Mouse (Mus musculus): ENCODE measurements around the gene Camkk1. TPM values are rescaled to one million over a fixed set of nuclear protein-coding genes. Genes with fewer than 3 reads are reported as not detected.

The Camkk1 gene
- total RNA-seq, 1 experiment from 2014 or later = 3.1 TPM

- DNase-seq = no peak
Observed at GRCm38 (mm10) chr11:73052795-73053194, 34.0 kb downstream of the Camkk1 start.

GRCm38 (mm10) chr11:73057701-73058100, 38.9 kb downstream of the Camkk1 start:
- no peak for DNase-seq

GRCm38 (mm10) chr11:73059630-73060029, 40.8 kb downstream of the Camkk1 start:
- no peak for DNase-seq

- DNase-seq = no peak
Observed at GRCm38 (mm10) chr11:73061413-73061812, 42.6 kb downstream of the Camkk1 start.

- DNase-seq = peak; percentile 39
Observed at GRCm38 (mm10) chr11:73071839-73072238, 53.0 kb downstream of the Camkk1 start.

- no peak for DNase-seq
Observed at GRCm38 (mm10) chr11:73076295-73076694, 57.5 kb downstream of the Camkk1 start.

- no peak for DNase-seq
Observed at GRCm38 (mm10) chr11:73076733-73077132, 57.9 kb downstream of the Camkk1 start.

- DNase-seq = no peak
Observed at GRCm38 (mm10) chr11:73077211-73077720, 58.5 kb downstream of the Camkk1 start.

- no peak for DNase-seq
Observed at GRCm38 (mm10) chr11:73078615-73079014, 59.8 kb downstream of the Camkk1 start.

- DNase-seq = no peak
Observed at GRCm38 (mm10) chr11:73080306-73080705, 61.5 kb downstream of the Camkk1 start.

- DNase-seq = no peak
Observed at GRCm38 (mm10) chr11:73084303-73084702, 65.5 kb downstream of the Camkk1 start.

GRCm38 (mm10) chr11:73084804-73085231, 66.0 kb downstream of the Camkk1 start:
- peak; percentile 11 for DNase-seq

GRCm38 (mm10) chr11:73085391-73085790, 66.6 kb downstream of the Camkk1 start:
- DNase-seq = no peak

- DNase-seq = no peak
Observed at GRCm38 (mm10) chr11:73087700-73088480, 69.1 kb downstream of the Camkk1 start.

GRCm38 (mm10) chr11:73090283-73090682, 71.5 kb downstream of the Camkk1 start, which contains the start of gene Itgae:
Gene Itgae (plus strand): TSS chr11:73090583.
- DNase-seq = no peak

- DNase-seq = no peak
Observed at GRCm38 (mm10) chr11:73090826-73091225, 72.0 kb downstream of the Camkk1 start.

Other genes starting within 250 kb of the Camkk1 start
- gene Cyb5d2, start 222.9 kb upstream of the Camkk1 start, total RNA-seq (2021) = 21.1 and 23.0 TPM in 2 replicates
- gene Zzef1, start 222.8 kb upstream of the Camkk1 start, total RNA-seq (2021) = 37.4 and 44.1 TPM in 2 replicates
- 5.4 and 6.3 TPM in 2 replicates for gene Atp2a3, start 57.8 kb upstream of the Camkk1 start, total RNA-seq (2021)
- gene P2rx1, start 19.9 kb upstream of the Camkk1 start, total RNA-seq (2021) = 0.15 TPM in 1 of 2 replicates, not detected in the other
- gene Ncbp3, start 28.8 kb downstream of the Camkk1 start, total RNA-seq (2021) = 10.8 and 15.1 TPM in 2 replicates
- gene Itgae, start 71.6 kb downstream of the Camkk1 start, total RNA-seq (2021) = 0.30 and 0.33 TPM in 2 replicates
- 1.4 and 1.6 TPM in 2 replicates for gene Haspin, start 119.3 kb downstream of the Camkk1 start, total RNA-seq (2021)
- 5.8 and 7.8 TPM in 2 replicates for gene P2rx5, start 141.4 kb downstream of the Camkk1 start, total RNA-seq (2021)
- 63.4 and 73.4 TPM in 2 replicates for gene Emc6, start 158.0 kb downstream of the Camkk1 start, total RNA-seq (2021)
- 71.3 and 79.4 TPM in 2 replicates for gene Tax1bp3, start 158.1 kb downstream of the Camkk1 start, total RNA-seq (2021)
- 17.4 and 20.6 TPM in 2 replicates for gene Ctns, start 180.0 kb downstream of the Camkk1 start, total RNA-seq (2021)
- 9.9 and 13.8 TPM in 2 replicates for gene Shpk, start 180.5 kb downstream of the Camkk1 start, total RNA-seq (2021)
- 0.46 TPM in 1 of 2 replicates, not detected in the other for gene Trpv1, start 215.3 kb downstream of the Camkk1 start, total RNA-seq (2021)
- gene Trpv3, start 248.4 kb downstream of the Camkk1 start, total RNA-seq (2021) = 0.27 TPM in 1 of 2 replicates, not detected in the other